Mouse (Mus musculus) thymus, adult 2 months (tissue): ENCODE data around the gene Gnai2. TPM values are rescaled to one million over a fixed set of nuclear protein-coding genes. Genes with fewer than 3 reads are reported as not detected.
A peak's percentile ranks its signal among the peaks of the same experiment; 100 is the strongest.

Experiments used
- DNase-seq: peaks from one replicate; pipeline ENCODE4 v3.0.0; 2021
- H3K27ac ChIP-seq: fragments of 200-500 bp; 2 replicates; pipeline ENCODE4 v1.5.1; 2012; ENCODE audit warnings: low read length, control low read depth; ENCODE audit not compliant: control insufficient read depth, insufficient read depth
- H3K27me3 ChIP-seq: fragments of 200-500 bp; 2 replicates; pipeline ENCODE4 v1.6.1; 2012; ENCODE audit warnings: mild to moderate bottlenecking, low read length, moderate library complexity, mixed read lengths; ENCODE audit not compliant: control insufficient read depth, insufficient read depth
- H3K36me3 ChIP-seq: fragments of 200-500 bp; 2 replicates; pipeline ENCODE4 v1.6.1; 2012; ENCODE audit warnings: mild to moderate bottlenecking, low read length, moderate library complexity; ENCODE audit not compliant: control insufficient read depth, insufficient read depth
- H3K4me1 ChIP-seq: fragments of 200-500 bp; replicated peaks from 2 replicates; pipeline ENCODE4 v1.6.1; 2012; ENCODE audit warnings: low read length; ENCODE audit not compliant: control insufficient read depth, insufficient read depth
- H3K4me3 ChIP-seq: fragments of 200-500 bp; 2 replicates; pipeline ENCODE4 v1.5.1; 2012; ENCODE audit warnings: mild to moderate bottlenecking, low read length, control low read depth, moderate library complexity; ENCODE audit not compliant: control insufficient read depth, insufficient read depth
- CTCF ChIP-seq: fragments of 200-500 bp; IDR thresholded peaks from 2 replicates; pipeline ENCODE4 v1.5.1; 2012; ENCODE audit warnings: mild to moderate bottlenecking, control low read depth, low read length, moderate library complexity, borderline replicate concordance; ENCODE audit not compliant: control insufficient read depth, poor library complexity, insufficient read depth; ENCODE audit errors: extremely low read depth
- POLR2A ChIP-seq: fragments of 200-500 bp; IDR thresholded peaks from 2 replicates; pipeline ENCODE4 v1.6.1; 2012; ENCODE audit warnings: mild to moderate bottlenecking, low read length, control low read depth, moderate library complexity; ENCODE audit not compliant: control insufficient read depth, poor library complexity, insufficient read depth; ENCODE audit errors: extremely low read depth
- WGBS: fragments of 180-500 bp; shearing (Covaris S2); methylation state at CpG from one replicate; pipeline ENCODE4 v1.1.7; 2018; 5-methylcytosine and 5-hydroxymethylcytosine counted together
- polyA plus RNA-seq: library from polyadenylated mRNA; depleted of rRNA; stranded (reverse); fragments of >200 nt; gene quantifications from 2 replicates; pipeline ENCODE4 v1.2.3, GENCODE M21; 2012

Gene Gnai2
- polyA plus RNA-seq, 1 experiment, result 1,267 TPM

GRCm38 (mm10) chr9:107607653-107608245, 27.4 kb downstream of the Gnai2 start:
- WGBS, result 88% methylated on average over 9 of the region's 9 CpGs
- DNase-seq, result no peak
- no peaks in the 10 kb centered on the region for H3K27me3 ChIP-seq
- TF ChIP-seq POLR2A (no peak), CTCF (no peak)
- H3K4me1 ChIP-seq, result peaks cover 14% of the 10 kb centered on the region
- no peak overlapping the region for H3K27ac ChIP-seq
- H3K36me3 ChIP-seq, result no peaks in the 10 kb centered on the region
- H3K4me3 ChIP-seq, result no peak overlapping the region

- no peaks in the 10 kb centered on the region for H3K27me3 ChIP-seq
- no peak overlapping the region for H3K27ac ChIP-seq
- peaks cover 11% of the 10 kb centered on the region for H3K4me1 ChIP-seq
- no peak for TF ChIP-seq POLR2A
- no peaks in the 10 kb centered on the region for H3K36me3 ChIP-seq
- H3K4me3 ChIP-seq, result no peak overlapping the region
- no peak for DNase-seq
- 93% methylated on average over 2 of the region's 2 CpGs for WGBS
These were observed 28.1 kb downstream of the Gnai2 start for GRCm38 (mm10) chr9:107607036-107607435.

- 86% methylated on average over 9 of the region's 9 CpGs for WGBS
- H3K27me3 ChIP-seq, result no peaks in the 10 kb centered on the region
- no peak for DNase-seq
- no peaks in the 10 kb centered on the region for H3K36me3 ChIP-seq
- no peak overlapping the region for H3K27ac ChIP-seq
- H3K4me3 ChIP-seq, result no peak overlapping the region
- H3K4me1 ChIP-seq, result peaks cover 6% of the 10 kb centered on the region
- TF ChIP-seq CTCF, result no peak
- no peak for TF ChIP-seq POLR2A
These were observed 28.6 kb downstream of the Gnai2 start for GRCm38 (mm10) chr9:107606591-107606990.

GRCm38 (mm10) chr9:107605041-107605661, 30.0 kb downstream of the Gnai2 start:
- no peak for DNase-seq
- Histone ChIP-seq H3K27ac (no peak overlapping the region), H3K4me3 (no peak overlapping the region), H3K4me1 (peaks cover 9% of the 10 kb centered on the region), H3K27me3 (no peaks in the 10 kb centered on the region), H3K36me3 (no peaks in the 10 kb centered on the region)
- 91% methylated on average over 23 of the region's 23 CpGs for WGBS
- TF ChIP-seq POLR2A (no peak), CTCF (no peak)

GRCm38 (mm10) chr9:107603251-107603650, 31.9 kb downstream of the Gnai2 start:
- TF ChIP-seq POLR2A (no peak; the same call in 1 of the 2 replicates), CTCF (no peak)
- 80% methylated on average over 6 of the region's 6 CpGs for WGBS
- no peak overlapping the region for H3K4me3 ChIP-seq
- H3K36me3 ChIP-seq, result no peaks in the 10 kb centered on the region
- peaks cover 14% of the 10 kb centered on the region for H3K4me1 ChIP-seq
- H3K27ac ChIP-seq, result no peak overlapping the region
- H3K27me3 ChIP-seq, result no peaks in the 10 kb centered on the region
- DNase-seq, result no peak

GRCm38 (mm10) chr9:107602068-107602648, 33.0 kb downstream of the Gnai2 start:
- no peaks in the 10 kb centered on the region for H3K36me3 ChIP-seq
- 5% methylated on average over 10 of the region's 10 CpGs for WGBS
- H3K27me3 ChIP-seq, result no peaks in the 10 kb centered on the region
- H3K4me1 ChIP-seq, result peaks cover 14% of the 10 kb centered on the region
- TF ChIP-seq POLR2A, result no peak
- peak; percentile 94 for TF ChIP-seq CTCF
- H3K27ac ChIP-seq, result no peak overlapping the region
- DNase-seq, result peak; percentile 92
- H3K4me3 ChIP-seq, result no peak overlapping the region
